In genomic region chr17:56474831-56475581, GRCm38 (mm10) we compare ENCODE assay signal across 8 mouse cellular contexts. TPM values are rescaled to one million over a fixed set of nuclear protein-coding genes. Genes with fewer than 3 reads are reported as not detected.
DNase-seq lines count a peak whose midpoint lies in the region; ATAC-seq and TF ChIP-seq lines count a peak whose summit lies in the region.

No protein-coding gene starts in this region.

- H3K4me3 ChIP-seq in lung, embryonic 14.5 days (ENCODE audit: low read depth, low read length) = peak overlapping the region; percentile 80
- peak overlapping the region; percentile 65 for H3K4me3 ChIP-seq in cortical plate, adult 2 months (ENCODE audit: insufficient read depth, low read length)
- peak overlapping the region; percentile 84 for H3K4me3 ChIP-seq in limb, embryonic 12.5 days (replicated peaks)
- H3K4me3 ChIP-seq in neural tube, embryonic 11.5 days (ENCODE audit: low read depth, low read length) = peak overlapping the region; percentile 94

- no peak overlapping the region for H3K27ac ChIP-seq in lung, embryonic 14.5 days (ENCODE audit: low read depth)
- peak overlapping the region; percentile 98 for H3K27ac ChIP-seq in cortical plate, adult 2 months (ENCODE audit: insufficient read depth, low read length)
- H3K27ac ChIP-seq in limb, embryonic 12.5 days = no peak overlapping the region
- H3K27ac ChIP-seq in neural tube, embryonic 11.5 days (ENCODE audit: low read depth, low read length) = peak overlapping the region; percentile 91

- DNase-seq in lung, embryonic 14.5 days = peak; percentile 83
- no peak for DNase-seq in lung, adult 18-20 months
- peak; percentile 57 to 62 for DNase-seq in heart, postnatal 10 days
- DNase-seq in neural tube, embryonic 11.5 days (ENCODE audit: low spot score) = peak; percentile 84
- DNase-seq in gastrocnemius, postnatal 25 days = no peak

- H3K36me3 ChIP-seq in lung, embryonic 14.5 days (ENCODE audit: insufficient read depth) = no peaks in the 10 kb centered on the region
- H3K36me3 ChIP-seq in limb, embryonic 12.5 days = no peaks in the 10 kb centered on the region
- no peaks in the 10 kb centered on the region for H3K36me3 ChIP-seq in neural tube, embryonic 11.5 days (ENCODE audit: control insufficient read depth, insufficient read depth, low read length)

- under 1% methylated on average over 24 of the region's 24 CpGs for WGBS in lung, embryonic 14.5 days
- WGBS in limb, embryonic 12.5 days = 2% methylated on average over 24 of the region's 24 CpGs
- WGBS in neural tube, embryonic 11.5 days = under 1% methylated on average over 24 of the region's 24 CpGs

- peak; percentile 25 for ATAC-seq in lung, embryonic 14.5 days (ENCODE audit: insufficient read depth)
- ATAC-seq in limb, embryonic 12.5 days (ENCODE audit: insufficient number of reproducible peaks, insufficient read depth, low FRiP score, low TSS enrichment, low read depth) = no peak
- peak; percentile 42 for ATAC-seq in neural tube, embryonic 11.5 days (ENCODE audit: insufficient read depth, low FRiP score, low TSS enrichment)
- ATAC-seq in inflammation-experienced regulatory T-cells, adult 6 months = no peak

- H3K27me3 ChIP-seq in lung, embryonic 14.5 days (ENCODE audit: insufficient read depth, low read length) = peaks cover 31% of the 10 kb centered on the region
- peaks cover 69% of the 10 kb centered on the region for H3K27me3 ChIP-seq in limb, embryonic 12.5 days
- peaks cover 16% of the 10 kb centered on the region for H3K27me3 ChIP-seq in neural tube, embryonic 11.5 days (ENCODE audit: control insufficient read depth, insufficient read depth, low read length)

- peak overlapping the region; percentile 74 for H3K9ac ChIP-seq in lung, embryonic 14.5 days
- peak overlapping the region; percentile 86 for H3K9ac ChIP-seq in limb, embryonic 12.5 days (replicated peaks)
- H3K9ac ChIP-seq in neural tube, embryonic 11.5 days (ENCODE audit: low read length) = peak overlapping the region; percentile 97

- intact Hi-C loops in heart, postnatal 10 days (cut with DNase I) = no loop called here

- H3K4me2 ChIP-seq in lung, embryonic 14.5 days = peak overlapping the region; percentile 99
- peak overlapping the region; percentile 99 for H3K4me2 ChIP-seq in limb, embryonic 12.5 days
- peak overlapping the region; percentile 94 for H3K4me2 ChIP-seq in neural tube, embryonic 11.5 days (ENCODE audit: low read depth)

- no peak for TF ChIP-seq POLR2A in cortical plate, adult 2 months (IDR thresholded peaks at IDR 0.05; ENCODE audit: extremely low read depth, insufficient read depth, low read length)

- peaks cover 25% of the 10 kb centered on the region for H3K4me1 ChIP-seq in lung, embryonic 14.5 days (ENCODE audit: insufficient read depth)
- H3K4me1 ChIP-seq in cortical plate, adult 2 months (ENCODE audit: control insufficient read depth, insufficient read depth, low read length) = peaks cover 7% of the 10 kb centered on the region
- peaks cover 51% of the 10 kb centered on the region for H3K4me1 ChIP-seq in limb, embryonic 12.5 days (replicated peaks)
- peaks cover 41% of the 10 kb centered on the region for H3K4me1 ChIP-seq in neural tube, embryonic 11.5 days (ENCODE audit: control insufficient read depth, insufficient read depth, low read length)

- 0 out of 2 replicates have a peak, but pooled peaks cover 4% of the 10 kb centered on the region for H3K9me3 ChIP-seq in lung, embryonic 14.5 days (ENCODE audit: low read depth, low read length)
- H3K9me3 ChIP-seq in limb, embryonic 12.5 days = no peaks in the 10 kb centered on the region
- H3K9me3 ChIP-seq in neural tube, embryonic 11.5 days (ENCODE audit: control insufficient read depth, low read length) = no peaks in the 10 kb centered on the region

- TF ChIP-seq CTCF in lung, embryonic 14.5 days (IDR thresholded peaks at IDR 0.05; ENCODE audit: low read depth) = no peak
- no peak for TF ChIP-seq CTCF in cortical plate, adult 2 months (IDR thresholded peaks at IDR 0.05; ENCODE audit: extremely low read depth, insufficient read depth, low read length)

RNA-seq across cellular contexts. Expression of gene Ptprs, which starts 1.3 kb away (rescaled TPM):
- polyA plus RNA-seq in lung, embryonic 14.5 days (2014; fragmentation: Nextera tagmentation; extraction: Ambion mirVana) = 96.8 and 112 TPM in 2 replicates
- polyA plus RNA-seq in cortical plate, adult 2 months (2012; rRNA removed) = 688 and 773 TPM in 2 replicates
- total RNA-seq in heart, postnatal 10 days (2021) = 10 to 100 TPM; 87.3 to 92.3 TPM
- polyA plus RNA-seq in limb, embryonic 12.5 days (2016; fragmentation: Nextera tagmentation; extraction: Ambion mirVana) = 113 and 126 TPM in 2 replicates
- polyA plus RNA-seq in neural tube, embryonic 11.5 days (2014; fragmentation: Nextera tagmentation; extraction: Ambion mirVana) = 164 and 174 TPM in 2 replicates
- 10 to 100 TPM in 1 of 3 experiments, 1 to 10 TPM in 2; 7.2 to 10.9 (median 8.8) TPM for polyA plus RNA-seq in inflammation-experienced regulatory T-cells, adult 6 months (2017; shearing (Covaris generic))
- 10 to 100 TPM; 37.7 to 39.6 TPM for total RNA-seq in gastrocnemius, postnatal 25 days (2021)

RNA-seq across cellular contexts. Expression of gene Znrf4, which starts 37.2 kb away (rescaled TPM):
- not detected in 2 replicates for polyA plus RNA-seq in lung, embryonic 14.5 days (2014; fragmentation: Nextera tagmentation; extraction: Ambion mirVana)
- polyA plus RNA-seq in cortical plate, adult 2 months (2012; rRNA removed) = not detected in 2 replicates
- not detected for total RNA-seq in heart, postnatal 10 days (2021)
- polyA plus RNA-seq in limb, embryonic 12.5 days (2016; fragmentation: Nextera tagmentation; extraction: Ambion mirVana) = not detected in 2 replicates
- not detected in 2 replicates for polyA plus RNA-seq in neural tube, embryonic 11.5 days (2014; fragmentation: Nextera tagmentation; extraction: Ambion mirVana)
- polyA plus RNA-seq in inflammation-experienced regulatory T-cells, adult 6 months (2017; shearing (Covaris generic)) = not detected
- not detected for total RNA-seq in gastrocnemius, postnatal 25 days (2021)

Comparison
In these comparisons a context has a peak if more than half of its experiments do, and no peak if none do; other contexts are left out.
1. DNase-seq: peak in lung, embryonic 14.5 days (single experiment), heart, postnatal 10 days (2 of 2) and neural tube, embryonic 11.5 days (single experiment); none in lung, adult 18-20 months (0 of 2) and gastrocnemius, postnatal 25 days (single experiment).
2. ATAC-seq: peak in lung, embryonic 14.5 days (single experiment) and neural tube, embryonic 11.5 days (single experiment); none in limb, embryonic 12.5 days (single experiment) and inflammation-experienced regulatory T-cells, adult 6 months (single experiment).
3. H3K27ac ChIP-seq: peak in cortical plate, adult 2 months (single experiment) and neural tube, embryonic 11.5 days (single experiment); none in lung, embryonic 14.5 days (single experiment) and limb, embryonic 12.5 days (single experiment).
4. Peak in every context shown above with its lines, with median percentiles within 50 percentile points of each other: H3K4me2 ChIP-seq, H3K4me3 ChIP-seq and H3K9ac ChIP-seq.